Mouse (Mus musculus) testis, adult 2 months (tissue): ENCODE measurements at regions not wholly inside any gene's neighbourhood (a gene's known extent, or its start where the extent isn't known, plus 50 kb on each side); places are given as distances from the start of the nearest gene placed in this dataset.

Experiments
- H3K27ac ChIP-seq: fragments of 200-500 bp; 2 replicates; pipeline ENCODE4 v1.5.1; 2012; ENCODE audit warnings: low read depth, low read length; ENCODE audit not compliant: control insufficient read depth, insufficient read depth
- H3K27me3 ChIP-seq: fragments of 200-500 bp; 2 replicates; pipeline ENCODE4 v1.6.1; 2012; ENCODE audit warnings: mild to moderate bottlenecking, low read length, moderate library complexity; ENCODE audit not compliant: control insufficient read depth, insufficient read depth
- H3K36me3 ChIP-seq: fragments of 200-500 bp; 2 replicates; pipeline ENCODE4 v1.6.1; 2012; ENCODE audit warnings: mild to moderate bottlenecking, low read length; ENCODE audit not compliant: control insufficient read depth, insufficient read depth
- H3K4me1 ChIP-seq: fragments of 200-500 bp; 2 replicates; pipeline ENCODE4 v1.6.1; 2012; ENCODE audit warnings: low read length; ENCODE audit not compliant: control insufficient read depth, insufficient read depth
- H3K4me3 ChIP-seq: fragments of 200-500 bp; 2 replicates; pipeline ENCODE4 v1.5.1; 2012; ENCODE audit warnings: low read depth, mild to moderate bottlenecking, low read length, moderate library complexity, mixed read lengths; ENCODE audit not compliant: control insufficient read depth
- CTCF ChIP-seq: fragments of 200-500 bp; IDR thresholded peaks from 2 replicates; pipeline ENCODE4 v1.5.1; 2012; ENCODE audit warnings: low read depth, mild to moderate bottlenecking, inconsistent platforms, low read length, moderate library complexity; ENCODE audit not compliant: control insufficient read depth, insufficient read depth, insufficient replicate concordance
- POLR2A ChIP-seq: fragments of 200-500 bp; IDR thresholded peaks from 2 replicates; pipeline ENCODE4 v1.6.1; 2012; ENCODE audit warnings: low read depth, mild to moderate bottlenecking, inconsistent platforms, low read length, moderate library complexity; ENCODE audit not compliant: control insufficient read depth

DNA sequence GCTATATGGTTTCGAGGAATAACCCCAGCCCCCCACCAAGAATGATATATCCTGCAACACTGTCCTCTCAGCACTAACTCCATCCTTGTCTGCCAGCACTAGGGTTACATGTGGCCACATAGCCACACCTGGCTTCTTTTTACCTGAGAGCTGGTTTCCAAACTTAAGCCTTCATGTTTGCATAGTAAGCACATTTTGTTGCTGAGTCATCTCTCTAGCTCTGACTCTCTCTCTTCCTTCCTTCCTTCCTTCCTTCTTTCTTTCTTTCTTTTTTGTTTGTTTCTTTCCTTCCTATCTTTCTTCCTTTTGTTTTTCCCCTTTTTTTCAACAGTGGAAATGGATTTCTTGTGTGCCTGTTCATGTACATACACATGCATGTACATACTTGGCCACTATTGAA, 157.6 kb upstream of the Sash1 start:
- Histone ChIP-seq H3K27me3 (no peaks in the 10 kb centered on the region), H3K36me3 (no peaks in the 10 kb centered on the region), H3K4me1 (no peaks in the 10 kb centered on the region), H3K27ac (no peak overlapping the region), H3K4me3 (no peak overlapping the region)
- no peak for TF ChIP-seq POLR2A
- TF ChIP-seq CTCF, result no peak

DNA sequence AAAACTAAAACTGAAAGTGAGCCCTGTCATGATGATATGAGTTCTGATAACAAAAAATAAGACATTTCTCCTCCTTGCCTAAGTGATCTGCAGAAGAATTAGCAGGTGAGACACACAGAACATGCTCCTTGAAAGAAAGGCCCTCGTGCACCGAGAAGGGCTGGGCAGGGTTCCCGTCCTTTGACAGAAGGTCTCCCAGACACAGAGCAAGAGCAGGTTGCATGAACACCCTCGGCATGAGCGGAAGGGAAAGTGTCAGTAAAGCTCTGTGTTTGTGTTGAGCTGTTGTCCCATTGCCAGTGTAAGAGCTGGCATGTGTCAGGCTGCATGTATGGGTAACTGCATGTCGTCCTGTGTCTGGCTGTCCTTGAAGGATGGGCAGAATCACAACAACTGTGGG, 144.6 kb upstream of the Sash1 start:
- TF ChIP-seq POLR2A (no peak), CTCF (no peak)
- no peaks in the 10 kb centered on the region for H3K27me3 ChIP-seq
- H3K4me1 ChIP-seq, result no peaks in the 10 kb centered on the region
- H3K4me3 ChIP-seq, result no peak overlapping the region
- H3K36me3 ChIP-seq, result no peaks in the 10 kb centered on the region
- H3K27ac ChIP-seq, result no peak overlapping the region

DNA sequence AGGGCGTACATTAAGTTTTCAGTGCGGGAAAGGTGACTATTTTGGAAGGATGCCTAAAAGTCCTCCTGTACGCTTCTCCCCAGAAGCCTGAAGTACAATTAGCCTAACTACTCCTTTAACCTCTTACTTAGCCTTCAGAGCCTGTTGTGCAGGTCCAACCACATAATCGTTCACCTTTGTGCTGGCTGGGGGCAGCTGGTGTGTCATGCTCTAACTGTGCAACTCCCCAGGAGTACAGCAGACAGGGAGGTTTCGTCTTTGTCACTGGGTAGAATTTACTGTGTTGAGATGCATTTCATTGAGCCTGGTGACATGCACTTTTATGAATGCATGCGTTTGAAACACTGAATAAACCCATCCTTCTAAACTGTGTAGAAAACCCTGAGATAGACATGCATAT, 143.6 kb upstream of the Sash1 start:
- Histone ChIP-seq H3K36me3 (no peaks in the 10 kb centered on the region), H3K4me1 (no peaks in the 10 kb centered on the region), H3K27ac (no peak overlapping the region), H3K27me3 (no peaks in the 10 kb centered on the region), H3K4me3 (no peak overlapping the region)
- no peak for TF ChIP-seq CTCF
- TF ChIP-seq POLR2A, result no peak

DNA sequence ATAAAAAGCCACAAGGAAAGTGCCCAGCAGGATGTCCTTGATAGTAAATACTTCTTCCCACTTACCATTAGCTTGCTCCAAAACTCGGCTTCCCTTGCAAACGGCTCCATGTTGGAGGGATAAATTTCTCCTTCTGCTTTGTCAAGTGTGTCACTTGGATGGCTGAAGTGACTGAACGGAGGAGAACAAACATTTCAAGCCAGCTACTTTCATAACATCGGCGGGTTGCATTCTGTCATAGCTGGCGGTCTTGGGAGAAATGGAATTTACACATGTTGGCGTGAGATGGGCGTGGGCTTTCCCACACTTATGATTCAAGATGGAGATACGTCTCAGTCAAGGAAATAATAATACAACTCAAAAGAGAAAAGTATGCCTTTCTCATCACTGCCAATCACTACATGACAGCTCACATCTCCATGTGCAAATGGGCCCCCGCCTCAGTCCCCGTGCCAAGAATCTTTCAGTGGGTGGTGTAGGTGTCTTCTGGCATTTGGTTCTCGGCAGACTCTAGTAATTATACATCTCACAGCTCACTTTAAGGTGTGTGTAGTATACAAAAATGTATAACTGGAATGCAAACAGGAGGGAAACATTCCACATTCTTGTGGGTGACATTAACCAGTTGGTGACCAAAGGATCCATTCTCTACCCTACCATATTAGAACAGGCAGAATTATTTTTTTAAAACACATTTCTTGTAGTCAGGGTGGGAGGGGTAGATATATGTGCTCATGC, 141.4 kb upstream of the Sash1 start:
- Histone ChIP-seq H3K36me3 (no peaks in the 10 kb centered on the region), H3K4me3 (no peak overlapping the region), H3K27me3 (no peaks in the 10 kb centered on the region), H3K4me1 (no peaks in the 10 kb centered on the region), H3K27ac (no peak overlapping the region)
- no peak for TF ChIP-seq CTCF

DNA sequence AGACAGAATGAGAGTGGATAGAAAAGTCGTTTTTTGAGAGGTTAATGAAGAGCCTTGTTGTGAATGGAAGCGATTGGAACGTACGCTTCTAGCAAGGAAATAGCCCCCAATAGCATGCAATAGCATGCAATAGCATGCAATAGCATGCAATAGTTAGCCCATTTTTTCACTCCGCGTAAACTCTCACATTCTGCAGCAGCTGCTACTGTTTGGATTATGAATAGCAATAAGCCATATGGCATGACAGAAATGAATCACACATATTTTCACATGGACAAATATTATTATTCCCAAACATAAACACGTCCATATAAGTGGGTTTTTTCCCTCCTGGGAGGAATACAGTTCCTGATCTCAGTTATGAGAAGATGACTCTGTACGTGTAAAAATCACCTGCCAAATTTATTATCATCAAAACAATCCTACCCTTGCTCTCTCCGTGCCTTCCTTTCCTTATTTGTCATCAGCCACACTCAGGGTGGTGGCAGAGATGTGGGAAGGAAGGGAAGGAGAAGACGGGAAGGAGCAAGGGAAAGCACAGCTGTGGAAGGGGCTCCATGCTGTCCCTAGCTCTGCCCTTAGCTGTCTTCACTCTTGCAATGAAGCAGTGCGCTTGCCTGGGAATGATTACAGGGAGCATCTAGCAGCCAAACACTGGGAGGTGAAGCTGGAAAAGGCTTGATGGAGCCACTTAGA, 129.1 kb upstream of the Sash1 start:
- Histone ChIP-seq H3K27ac (no peak overlapping the region), H3K4me1 (peaks cover 1% of the 10 kb centered on the region; the same call in 1 of the 2 replicates), H3K36me3 (no peaks in the 10 kb centered on the region), H3K27me3 (no peaks in the 10 kb centered on the region), H3K4me3 (no peak overlapping the region)
- TF ChIP-seq CTCF (no peak), POLR2A (no peak)

DNA sequence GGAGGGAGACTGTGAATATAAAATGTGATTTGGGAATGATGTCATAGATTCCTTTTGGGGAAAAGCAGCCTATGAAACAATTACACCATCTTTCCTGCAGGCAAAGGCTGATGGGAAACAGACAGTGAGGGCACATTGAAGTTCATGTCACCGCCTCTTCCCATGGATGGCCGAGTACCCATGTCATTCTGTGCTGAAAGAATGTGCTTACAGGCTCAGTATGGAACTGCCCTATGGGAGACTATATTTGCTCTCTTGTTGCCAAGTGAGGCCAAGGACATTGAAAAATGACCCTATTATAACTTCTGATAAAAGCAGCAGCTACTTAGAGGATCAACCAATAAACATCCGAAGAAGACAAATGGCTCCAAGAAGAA, 127.7 kb upstream of the Sash1 start:
- H3K27ac ChIP-seq, result no peak overlapping the region
- no peaks in the 10 kb centered on the region for H3K27me3 ChIP-seq
- no peak overlapping the region for H3K4me3 ChIP-seq
- TF ChIP-seq POLR2A, result no peak
- TF ChIP-seq CTCF, result no peak
- no peaks in the 10 kb centered on the region for H3K36me3 ChIP-seq
- peaks cover 4% of the 10 kb centered on the region for H3K4me1 ChIP-seq

DNA sequence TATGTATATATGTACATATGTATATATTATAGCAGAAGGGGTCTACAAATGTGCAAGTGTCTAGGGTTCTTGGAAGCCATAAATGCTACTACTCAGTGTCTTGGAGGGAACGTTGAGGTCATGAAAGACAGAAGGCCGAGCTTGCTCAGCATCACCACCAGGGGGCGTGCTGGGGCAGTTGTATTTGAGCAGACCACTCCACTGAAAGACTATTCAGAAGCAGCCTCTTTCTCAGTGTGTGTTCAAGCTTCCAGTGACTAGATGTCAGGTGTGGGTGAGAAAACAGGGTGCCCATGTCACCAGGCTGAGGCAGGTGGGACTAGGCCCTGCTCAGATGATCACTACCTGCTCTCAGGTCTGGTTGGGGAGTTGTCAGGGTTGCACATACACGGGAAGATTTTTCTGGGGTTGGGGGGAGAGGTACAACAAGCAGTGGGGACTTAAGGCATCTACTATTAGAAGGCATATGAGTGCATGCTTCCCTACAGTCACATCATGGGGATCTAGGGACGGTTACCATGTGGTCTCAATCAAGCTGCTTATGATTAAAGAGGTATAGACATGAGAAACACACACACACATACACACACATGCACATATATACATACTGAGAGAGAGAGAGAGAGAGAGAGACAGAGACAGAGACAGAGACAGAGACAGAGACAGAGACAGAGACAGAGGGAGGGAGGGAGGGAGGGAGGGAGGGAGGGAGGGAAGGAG, 127.1 kb upstream of the Sash1 start:
- peaks cover 4% of the 10 kb centered on the region for H3K4me1 ChIP-seq
- no peak overlapping the region for H3K27ac ChIP-seq
- TF ChIP-seq CTCF (peak; percentile 88), POLR2A (no peak)
- H3K27me3 ChIP-seq, result no peaks in the 10 kb centered on the region
- no peaks in the 10 kb centered on the region for H3K36me3 ChIP-seq
- no peak overlapping the region for H3K4me3 ChIP-seq
